Mouse (Mus musculus) retina, postnatal 7 days (tissue): Measurements from ENCODE around the gene Rcc1.

ENCODE experiments used
- DNase-seq: peaks from one replicate; pipeline ENCODE4 v3.0.0-alpha.2; 2012; ENCODE audit warnings: low read depth, low spot score

Gene Rcc1

GRCm38 (mm10) chr4:132356170-132356569 is 2.8 kb upstream of the Rcc1 start:
- no peak for DNase-seq

- no peak for DNase-seq
These were observed 2.0 kb upstream of the Rcc1 start for GRCm38 (mm10) chr4:132355403-132355802.

- no peak for DNase-seq
These were observed 1.2 kb upstream of the Rcc1 start for GRCm38 (mm10) chr4:132354571-132354970.

GRCm38 (mm10) chr4:132352739-132353138 is 666 bp downstream of the Rcc1 start:
- DNase-seq: no peak

- no peak for DNase-seq
These were observed 2.0 kb downstream of the Rcc1 start for GRCm38 (mm10) chr4:132351401-132351800.

- DNase-seq: no peak
These were observed 2.6 kb downstream of the Rcc1 start for GRCm38 (mm10) chr4:132350854-132351253.

- no peak for DNase-seq
These were observed 3.2 kb downstream of the Rcc1 start for GRCm38 (mm10) chr4:132350123-132350740.

- no peak for DNase-seq
These were observed 3.8 kb downstream of the Rcc1 start for GRCm38 (mm10) chr4:132349495-132350122.

- no peak for DNase-seq
These were observed 6.7 kb downstream of the Rcc1 start for GRCm38 (mm10) chr4:132346661-132347060.

GRCm38 (mm10) chr4:132346261-132346660 is 7.1 kb downstream of the Rcc1 start:
- DNase-seq: no peak

GRCm38 (mm10) chr4:132345843-132346212 is 7.6 kb downstream of the Rcc1 start:
- DNase-seq: no peak

- DNase-seq: peak; percentile 83
These were observed 8.1 kb downstream of the Rcc1 start for GRCm38 (mm10) chr4:132345135-132345842.

GRCm38 (mm10) chr4:132344403-132345134 is 8.8 kb downstream of the Rcc1 start:
- no peak for DNase-seq

GRCm38 (mm10) chr4:132341451-132341850 is 12.0 kb downstream of the Rcc1 start:
- DNase-seq: no peak

- DNase-seq: no peak
These were observed 14.5 kb downstream of the Rcc1 start for GRCm38 (mm10) chr4:132338943-132339342.

GRCm38 (mm10) chr4:132332880-132333279 is 20.5 kb downstream of the Rcc1 start:
- DNase-seq: no peak

- no peak for DNase-seq
These were observed 21.4 kb downstream of the Rcc1 start for GRCm38 (mm10) chr4:132331960-132332359.

- no peak for DNase-seq
These were observed 23.5 kb downstream of the Rcc1 start for GRCm38 (mm10) chr4:132329835-132330354.

- DNase-seq: peak; percentile 83
These were observed 24.1 kb downstream of the Rcc1 start, which contains the start of gene Trnau1ap for GRCm38 (mm10) chr4:132329115-132329834. TSS of gene Trnau1ap (minus strand) at chr4:132329538.

GRCm38 (mm10) chr4:132328391-132328982 is 24.9 kb downstream of the Rcc1 start:
- no peak for DNase-seq

GRCm38 (mm10) chr4:132326481-132326880 is 26.9 kb downstream of the Rcc1 start:
- no peak for DNase-seq
